Comparison of ENCODE assay signal across 22 mouse cellular contexts in the genomic region with DNA sequence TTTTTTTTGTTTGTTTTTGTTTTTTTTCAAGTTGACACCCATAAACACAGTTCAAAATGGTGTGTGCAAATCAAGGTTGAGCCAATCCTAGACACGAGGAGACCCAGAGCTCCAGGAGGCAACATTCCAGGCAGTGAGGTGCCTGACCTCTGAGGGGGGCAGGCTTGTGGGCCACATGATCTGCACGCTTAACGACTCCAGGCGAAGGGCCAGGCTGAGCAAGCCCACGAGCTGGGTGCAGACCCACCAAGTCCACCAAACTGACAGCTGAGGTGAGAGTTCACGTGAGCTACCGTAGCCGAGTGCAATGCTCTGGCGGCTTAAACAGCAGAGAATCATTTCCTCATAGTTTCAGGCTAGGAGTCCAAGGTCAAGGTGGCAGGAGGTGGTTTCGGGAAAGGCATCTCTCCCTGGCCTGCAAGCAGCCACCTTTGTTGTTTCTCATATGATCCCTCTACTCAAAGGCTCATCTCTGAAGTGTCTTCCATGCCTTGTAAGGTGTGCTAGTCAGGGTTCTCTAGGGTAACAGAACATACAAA.
DNase-seq lines count a peak whose midpoint lies in the region; ATAC-seq lines count a peak whose summit lies in the region.
"Had no signal": no experiment of that assay in that cellular context is flagged by ENCODE, and none has a peak within 500 bp of the region (broad histone marks: within the 10 kb centered on the region; RNA-seq: fewer than 3 reads in every experiment).

No protein-coding gene starts in this region.

- H3K4me2 ChIP-seq in kidney, embryonic 15.5 days = no peak overlapping the region
- H3K4me2 ChIP-seq in forebrain, embryonic 12.5 days = no peak overlapping the region
- H3K4me2 ChIP-seq in neural tube, embryonic 15.5 days = no peak overlapping the region
- H3K4me2 ChIP-seq: embryonic facial prominence, embryonic 13.5 days; forebrain, embryonic 15.5 days; heart, embryonic 11.5 days; hindbrain, embryonic 12.5 days; stomach, embryonic 15.5 days had no signal

- H3K4me3 ChIP-seq in embryonic facial prominence, embryonic 10.5 days = no peak overlapping the region
- H3K4me3 ChIP-seq in kidney, embryonic 15.5 days (replicated peaks) = no peak overlapping the region
- no peak overlapping the region for H3K4me3 ChIP-seq in forebrain, embryonic 12.5 days (replicated peaks)
- H3K4me3 ChIP-seq in neural tube, embryonic 15.5 days (replicated peaks) = no peak overlapping the region
- H3K4me3 ChIP-seq: embryonic facial prominence, embryonic 13.5 days; forebrain, embryonic 15.5 days; hindbrain, embryonic 12.5 days; megakaryocyte, embryonic 14.5 days; stomach, embryonic 15.5 days had no signal

- WGBS in embryonic facial prominence, embryonic 10.5 days = 50% methylated on average over 10 of the region's 10 CpGs
- WGBS in kidney, embryonic 15.5 days = 25% methylated on average over 10 of the region's 10 CpGs
- WGBS in forebrain, embryonic 12.5 days = 78% methylated on average over 10 of the region's 10 CpGs
- 70% methylated on average over 10 of the region's 10 CpGs for whole genome bisulfite sequencing in neural tube, embryonic 15.5 days

- ATAC-seq in kidney, embryonic 15.5 days (replicated peaks; ENCODE audit: low FRiP score) = no peak
- ATAC-seq in forebrain, embryonic 12.5 days (ENCODE audit: low FRiP score) = no peak
- no peak for ATAC-seq in neural tube, embryonic 15.5 days (ENCODE audit: low FRiP score)
- ATAC-seq: forebrain, embryonic 15.5 days; midbrain, embryonic 16.5 days; Patski had no signal

- H3K27ac ChIP-seq in embryonic facial prominence, embryonic 10.5 days (replicated peaks) = peak overlapping the region; percentile 55; the same call in 1 of the 2 replicates
- peak overlapping the region; percentile 3; the same call in 1 of the 2 replicates for H3K27ac ChIP-seq in kidney, embryonic 15.5 days
- no peak overlapping the region for H3K27ac ChIP-seq in forebrain, embryonic 12.5 days
- H3K27ac ChIP-seq in neural tube, embryonic 15.5 days (replicated peaks) = no peak overlapping the region
- H3K27ac ChIP-seq: embryonic facial prominence, embryonic 13.5 days; forebrain, embryonic 15.5 days; hindbrain, embryonic 12.5 days; stomach, embryonic 15.5 days had no signal

- H3K9ac ChIP-seq in kidney, embryonic 15.5 days = no peak overlapping the region
- no peak overlapping the region for H3K9ac ChIP-seq in forebrain, embryonic 12.5 days
- H3K9ac ChIP-seq in neural tube, embryonic 15.5 days (replicated peaks) = no peak overlapping the region
- H3K9ac ChIP-seq: embryonic facial prominence, embryonic 13.5 days; forebrain, embryonic 15.5 days; hindbrain, embryonic 12.5 days; stomach, embryonic 15.5 days had no signal

- H3K9me3 ChIP-seq in embryonic facial prominence, embryonic 10.5 days = no peaks in the 10 kb centered on the region
- no peaks in the 10 kb centered on the region for H3K9me3 ChIP-seq in kidney, embryonic 15.5 days (replicated peaks)
- no peaks in the 10 kb centered on the region for H3K9me3 ChIP-seq in forebrain, embryonic 12.5 days
- no peaks in the 10 kb centered on the region for H3K9me3 ChIP-seq in neural tube, embryonic 15.5 days (replicated peaks)
- H3K9me3 ChIP-seq: embryonic facial prominence, embryonic 13.5 days; forebrain, embryonic 15.5 days; hindbrain, embryonic 12.5 days; megakaryocyte, embryonic 14.5 days; stomach, embryonic 15.5 days had no signal

- H3K27me3 ChIP-seq in embryonic facial prominence, embryonic 10.5 days (replicated peaks; ENCODE audit: low read depth, poor library complexity, severe bottlenecking) = peaks cover 6% of the 10 kb centered on the region; the same call in 1 of the 2 replicates
- no peaks in the 10 kb centered on the region for H3K27me3 ChIP-seq in kidney, embryonic 15.5 days
- H3K27me3 ChIP-seq in forebrain, embryonic 12.5 days = 0 out of 2 replicates have a peak, but pooled peaks cover 3% of the 10 kb centered on the region
- H3K27me3 ChIP-seq in neural tube, embryonic 15.5 days (replicated peaks) = no peaks in the 10 kb centered on the region
- H3K27me3 ChIP-seq: forebrain, embryonic 15.5 days; hindbrain, embryonic 12.5 days; Patski; stomach, embryonic 15.5 days had no signal

- H3K4me1 ChIP-seq in embryonic facial prominence, embryonic 10.5 days = peaks cover 36% of the 10 kb centered on the region
- H3K4me1 ChIP-seq in kidney, embryonic 15.5 days = peaks cover 37% of the 10 kb centered on the region
- H3K4me1 ChIP-seq in forebrain, embryonic 12.5 days = peaks cover 16% of the 10 kb centered on the region
- peaks cover 12% of the 10 kb centered on the region; the same call in 1 of the 2 replicates for H3K4me1 ChIP-seq in neural tube, embryonic 15.5 days
- H3K4me1 ChIP-seq: megakaryocyte, embryonic 14.5 days had no signal

- DNase-seq in adrenal gland, postnatal 14 days = peak; percentile 29
- DNase-seq in adrenal gland, adult 8-10 months = no peak
- peak; percentile 51 for DNase-seq in embryonic facial prominence, embryonic 10.5 days (ENCODE audit: low spot score)
- DNase-seq in kidney, postnatal 4 days = peak; percentile 36 to 68
- DNase-seq in heart, postnatal 4 days = no peak
- DNase-seq: cerebellum, adult 2 months; gastrocnemius, postnatal 36 days; heart, postnatal 10 days; lung, adult 18-20 months; right cerebral cortex, postnatal 25 days; thymus, postnatal 14 days had no signal

- H3K36me3 ChIP-seq in embryonic facial prominence, embryonic 10.5 days (replicated peaks) = no peaks in the 10 kb centered on the region
- no peaks in the 10 kb centered on the region for H3K36me3 ChIP-seq in kidney, embryonic 15.5 days
- H3K36me3 ChIP-seq in forebrain, embryonic 12.5 days (replicated peaks) = no peaks in the 10 kb centered on the region
- H3K36me3 ChIP-seq in neural tube, embryonic 15.5 days = no peaks in the 10 kb centered on the region
- H3K36me3 ChIP-seq: embryonic facial prominence, embryonic 13.5 days; forebrain, embryonic 15.5 days; hindbrain, embryonic 12.5 days; stomach, embryonic 15.5 days had no signal

Comparison
In these comparisons a context has a peak if more than half of its experiments do, and no peak if none do; other contexts are left out.
1. DNase-seq: peak in adrenal gland, postnatal 14 days (single experiment), embryonic facial prominence, embryonic 10.5 days (single experiment) and kidney, postnatal 4 days (2 of 2); none in adrenal gland, adult 8-10 months (single experiment) and heart, postnatal 4 days (single experiment).
2. H3K27ac ChIP-seq: peak in embryonic facial prominence, embryonic 10.5 days (single experiment) and kidney, embryonic 15.5 days (single experiment); none in forebrain, embryonic 12.5 days (single experiment) and neural tube, embryonic 15.5 days (single experiment).